Mouse (Mus musculus) heart, postnatal 0 days (tissue): ENCODE data around the gene Gm49661. TPM values are rescaled to one million over a fixed set of nuclear protein-coding genes. Genes with fewer than 3 reads are reported as not detected.

Experiments
- ATAC-seq: fragments of 200-750 bp; cut with Nextera tagmentation; 2 replicates; pipeline ENCODE4 v1.8.0; 2017; ENCODE audit warnings: low read depth, moderate number of reproducible peaks, moderate library complexity; ENCODE audit not compliant: insufficient read depth
- DNase-seq: peaks from one replicate; pipeline ENCODE4 v3.0.0-alpha.2; 2016; ENCODE audit warnings: low spot score
- H3K27ac ChIP-seq: fragments of 300-500 bp; sonication (generic); 2 replicates; pipeline ENCODE4 v1.5.1; 2014; ENCODE audit warnings: low read depth, mild to moderate bottlenecking
- H3K27me3 ChIP-seq: fragments of 300-500 bp; sonication (generic); 2 replicates; pipeline ENCODE4 v1.6.1; 2014; ENCODE audit warnings: low read length, mixed read lengths; ENCODE audit not compliant: control insufficient read depth, insufficient read depth
- H3K36me3 ChIP-seq: fragments of 300-500 bp; sonication (generic); replicated peaks from 2 replicates; pipeline ENCODE4 v1.6.1; 2014; ENCODE audit warnings: low read length, mixed read lengths; ENCODE audit not compliant: control insufficient read depth, insufficient read depth
- H3K4me1 ChIP-seq: fragments of 300-500 bp; sonication (generic); 2 replicates; pipeline ENCODE4 v1.6.1; 2014; ENCODE audit warnings: antibody characterized with exemption; ENCODE audit not compliant: control insufficient read depth, insufficient read depth
- H3K4me2 ChIP-seq: fragments of 300-500 bp; sonication (generic); 2 replicates; pipeline ENCODE4 v1.6.1; 2014; ENCODE audit warnings: low read depth, mild to moderate bottlenecking, low read length, moderate library complexity
- H3K4me3 ChIP-seq: fragments of 300-500 bp; sonication (generic); 2 replicates; pipeline ENCODE4 v1.5.1; 2014; ENCODE audit warnings: low read depth, low read length
- H3K9ac ChIP-seq: fragments of 300-500 bp; sonication (generic); replicated peaks from 2 replicates; pipeline ENCODE4 v1.6.1; 2014; ENCODE audit warnings: low read depth, low read length, mixed read lengths
- H3K9me3 ChIP-seq: fragments of 300-500 bp; sonication (generic); replicated peaks from 2 replicates; pipeline ENCODE4 v1.6.1; 2016; ENCODE audit warnings: low read length; ENCODE audit not compliant: control insufficient read depth
- CTCF ChIP-seq: IDR thresholded peaks from 2 replicates; pipeline ENCODE4 v1.5.1; 2016; ENCODE audit warnings: antibody characterized with exemption, control low read depth, low read depth
- EP300 ChIP-seq: IDR thresholded peaks from 2 replicates; pipeline ENCODE4 v1.6.1; 2016; ENCODE audit warnings: antibody characterized with exemption, low read depth
- WGBS: fragments of 180-500 bp; shearing (Covaris S2); extraction: QIAGEN DNeasy Blood & Tissue Kit; methylation state at CpG from one replicate; pipeline ENCODE4 v1.1.7; 2014; 5-methylcytosine and 5-hydroxymethylcytosine counted together
- polyA plus RNA-seq: library from polyadenylated mRNA; unstranded; fragments of >200 nt; fragmentation: Nextera tagmentation; extraction: Ambion mirVana; gene quantifications from 2 replicates; pipeline ENCODE4 v1.2.1, GENCODE M21; 2015
- total RNA-seq: library from RNA; depleted of rRNA; stranded (reverse); fragments of >200 nt; gene quantifications from 2 replicates; pipeline ENCODE4 v1.2.3, GENCODE M21; 2014; ENCODE audit warnings: low replicate concordance

Gene Gm49661
- total and polyA plus RNA-seq, 2 experiments from 2014 or later: not detected

DNA sequence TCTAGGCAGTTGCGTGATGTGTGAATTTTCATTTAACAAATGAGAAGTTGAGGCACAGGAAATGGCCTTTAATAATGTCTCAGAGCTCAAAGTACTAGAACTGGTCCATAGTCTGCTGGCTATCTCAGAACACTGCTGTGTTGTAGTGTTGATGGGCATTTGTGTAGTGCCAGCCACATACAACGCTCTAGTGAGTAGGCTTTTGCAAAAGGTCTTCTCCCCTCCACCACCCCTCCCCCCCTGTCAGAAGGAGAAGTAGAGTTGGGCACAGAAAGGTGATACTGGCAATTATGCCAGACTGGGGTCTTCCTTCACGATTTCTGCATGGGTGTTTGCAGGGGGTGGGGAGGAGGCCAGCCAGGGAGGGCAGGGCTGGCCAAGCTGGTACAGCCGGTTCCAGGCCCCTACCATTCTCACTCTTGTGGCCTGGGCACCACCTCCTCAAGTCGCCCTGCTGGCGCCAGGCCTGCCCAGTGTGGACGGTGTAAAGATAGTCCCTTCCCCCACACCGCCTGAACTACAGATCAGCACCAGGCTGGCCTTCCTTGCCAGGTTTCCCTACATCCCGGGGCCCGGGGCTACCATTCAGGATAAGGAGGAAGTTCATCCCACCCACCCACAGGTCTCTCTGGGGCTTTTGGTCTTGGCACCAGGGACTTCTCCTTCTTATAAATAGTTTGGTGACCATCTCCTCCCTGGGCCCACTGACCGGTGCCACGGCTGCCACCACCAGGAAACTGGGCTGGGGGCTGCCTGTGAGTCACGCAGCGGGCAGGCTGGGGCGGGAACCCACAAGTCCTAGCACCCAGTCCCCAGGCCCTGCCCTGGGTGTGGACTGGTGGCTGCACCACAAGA is 12.6 kb upstream of the Gm49661 start:
- H3K27me3 ChIP-seq: no peaks in the 10 kb centered on the region
- DNase-seq: no peak
- no peak overlapping the region for H3K4me2 ChIP-seq
- H3K9ac ChIP-seq: no peak overlapping the region
- ATAC-seq: no peak
- no peak overlapping the region for H3K4me3 ChIP-seq
- WGBS: 74% methylated on average over 12 of the region's 15 CpGs
- no peaks in the 10 kb centered on the region for H3K9me3 ChIP-seq
- TF ChIP-seq EP300 (no peak), CTCF (no peak)
- no peaks in the 10 kb centered on the region for H3K36me3 ChIP-seq
- H3K4me1 ChIP-seq: peaks cover 43% of the 10 kb centered on the region
- H3K27ac ChIP-seq: peak overlapping the region; percentile 92; the same call in 1 of the 2 replicates

DNA sequence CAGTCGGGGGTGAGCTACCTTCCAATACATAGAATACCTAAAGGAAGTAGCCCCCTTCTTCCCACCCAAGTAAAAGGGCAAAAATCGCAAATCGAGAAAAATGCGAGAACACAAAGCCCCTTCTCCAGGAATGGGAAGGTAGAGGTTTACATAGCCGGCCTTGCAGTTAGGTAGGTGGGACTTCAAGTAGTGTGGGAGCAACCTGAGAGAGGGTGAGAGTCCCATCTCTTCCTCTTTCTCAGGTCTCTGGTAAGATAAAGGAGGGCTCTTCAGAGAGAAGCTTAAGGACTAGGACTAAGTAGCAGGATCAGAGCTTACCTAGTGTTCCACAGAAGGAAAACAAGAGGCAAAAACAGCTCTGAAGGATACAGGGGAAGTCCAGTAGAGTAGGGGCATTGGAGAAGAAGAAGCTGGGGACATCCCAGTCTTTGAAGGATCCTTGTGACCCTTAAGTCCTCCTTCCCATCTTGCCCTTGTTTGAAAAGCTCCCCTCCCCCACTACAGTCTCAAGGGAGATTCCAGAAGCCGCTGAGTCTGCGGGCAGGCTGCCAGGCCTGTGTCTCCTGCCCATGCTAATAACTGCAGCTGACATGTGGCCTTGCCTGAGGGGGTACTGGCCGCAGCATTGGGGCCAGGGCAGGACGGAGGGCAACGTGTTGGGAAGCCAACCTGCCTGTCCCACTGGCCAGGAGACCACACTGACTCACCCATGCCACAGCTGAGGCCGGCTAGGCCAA is 11.6 kb upstream of the Gm49661 start:
- DNase-seq: peak; percentile 49
- Histone ChIP-seq H3K27ac (peak overlapping the region; percentile 92), H3K4me1 (peaks cover 45% of the 10 kb centered on the region), H3K36me3 (no peaks in the 10 kb centered on the region), H3K9ac (no peak overlapping the region), H3K4me3 (peak overlapping the region; percentile 63), H3K9me3 (no peaks in the 10 kb centered on the region), H3K27me3 (no peaks in the 10 kb centered on the region), H3K4me2 (peak overlapping the region; percentile 92)
- WGBS: 21% methylated on average over 11 of the region's 11 CpGs
- ATAC-seq: no peak
- TF ChIP-seq CTCF: no peak
- TF ChIP-seq EP300: no peak

DNA sequence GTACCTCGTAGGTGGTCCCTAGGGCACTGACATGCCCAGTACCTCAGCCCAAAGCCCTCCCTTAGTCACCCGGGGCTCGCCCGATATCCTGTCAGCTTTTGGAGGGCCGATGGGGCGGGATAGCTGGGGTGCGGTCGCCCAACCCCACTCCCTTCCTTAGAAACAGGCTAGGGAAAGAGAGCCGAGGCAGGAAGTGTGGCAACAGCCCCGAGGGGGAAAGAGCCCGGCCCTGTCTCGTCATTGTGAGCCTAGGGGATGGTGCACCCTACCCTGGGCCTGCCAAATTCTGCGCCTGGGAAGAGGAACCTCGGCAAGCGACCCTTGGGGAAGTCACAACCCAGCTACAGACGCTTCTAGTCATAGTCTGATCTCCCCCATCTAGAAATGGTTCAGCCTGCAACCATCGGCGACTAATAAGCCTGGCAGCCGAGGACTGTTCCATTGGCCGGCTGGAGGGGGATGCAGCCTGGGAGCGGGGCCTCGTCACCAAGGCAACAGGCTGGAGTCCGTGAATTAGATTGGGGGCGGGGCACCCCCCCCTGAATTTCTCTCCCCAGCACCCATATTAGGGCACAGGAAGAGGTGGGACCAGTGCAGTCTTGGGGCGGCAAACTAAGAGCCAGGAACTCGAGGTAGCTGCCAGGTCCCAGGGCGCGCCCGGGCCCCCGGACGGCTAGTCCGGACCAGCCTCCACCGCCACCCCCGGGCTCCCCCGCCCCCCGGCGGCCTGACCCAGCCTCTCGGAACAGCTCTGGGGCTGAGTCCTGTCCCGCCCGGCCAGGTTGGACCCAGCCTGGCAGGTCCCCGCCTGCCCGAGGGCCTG is 10.6 kb upstream of the Gm49661 start:
- peaks cover 36% of the 10 kb centered on the region for H3K4me1 ChIP-seq
- no peaks in the 10 kb centered on the region for H3K9me3 ChIP-seq
- H3K27ac ChIP-seq: peak overlapping the region; percentile 92
- H3K4me3 ChIP-seq: peak overlapping the region; percentile 63
- no peaks in the 10 kb centered on the region for H3K36me3 ChIP-seq
- TF ChIP-seq CTCF: no peak
- 0 out of 2 replicates have a peak, but pooled peaks have one; percentile 49 for TF ChIP-seq EP300
- H3K27me3 ChIP-seq: no peaks in the 10 kb centered on the region
- 4% methylated on average over 39 of the region's 42 CpGs for WGBS
- peak overlapping the region; percentile 56 for H3K9ac ChIP-seq
- peak overlapping the region; percentile 92 for H3K4me2 ChIP-seq
- DNase-seq (peak; percentile 90), ATAC-seq (peak; percentile 33)

DNA sequence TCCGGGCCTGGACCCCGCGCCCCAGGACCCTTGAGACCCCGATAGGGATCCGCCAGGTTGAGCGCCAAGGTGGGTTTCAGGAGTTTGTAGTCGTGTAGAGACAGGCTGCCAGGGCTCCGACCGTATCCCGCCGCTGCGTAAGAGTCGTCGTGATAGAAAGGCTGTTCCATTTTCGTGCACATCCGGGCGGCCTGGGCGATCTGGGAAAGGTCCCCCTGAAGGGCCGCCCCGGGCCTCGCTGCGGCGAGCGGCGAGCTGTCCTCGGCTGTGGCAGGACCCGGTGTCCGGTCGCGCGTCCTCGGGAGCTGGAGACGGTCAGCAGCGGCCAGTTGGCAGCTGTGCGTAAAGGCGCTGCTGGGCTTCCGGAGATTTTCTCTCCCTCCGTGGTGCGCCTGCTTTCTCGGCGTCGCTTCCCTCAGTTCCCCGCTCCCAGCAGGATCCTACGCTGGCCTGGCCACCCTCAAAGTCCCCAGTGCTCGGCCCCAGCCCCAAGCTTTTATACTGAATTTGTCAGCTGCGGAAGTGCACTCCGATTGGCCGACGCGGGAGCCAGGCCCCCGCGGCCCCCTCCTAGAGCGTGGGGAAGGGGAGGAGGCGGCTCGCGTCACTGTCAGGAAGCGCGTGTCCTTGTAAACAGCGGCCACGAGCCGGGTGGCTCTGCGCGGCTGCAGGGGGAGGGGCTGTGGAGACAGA is 9.2 kb upstream of the Gm49661 start, which contains the start of gene Junb:
Junb (minus strand) TSS at position 471 of the 693 bp plus-strand sequence.
- H3K9me3 ChIP-seq: no peaks in the 10 kb centered on the region
- peaks cover 6% of the 10 kb centered on the region for H3K36me3 ChIP-seq
- H3K27ac ChIP-seq: peak within 1 kb of the TSS; percentile 92
- H3K9ac ChIP-seq: peak within 1 kb of the TSS; percentile 67
- under 1% methylated on average over 62 of the region's 63 CpGs for WGBS
- DNase-seq (peak; percentile 89), ATAC-seq (peak; percentile 68)
- H3K4me1 ChIP-seq: peaks cover 33% of the 10 kb centered on the region
- peak within 1 kb of the TSS; percentile 63 for H3K4me3 ChIP-seq
- no peaks in the 10 kb centered on the region for H3K27me3 ChIP-seq
- no peak for TF ChIP-seq CTCF
- peak; percentile 88 for TF ChIP-seq EP300
- peak within 1 kb of the TSS; percentile 92 for H3K4me2 ChIP-seq
